Mouse (Mus musculus) adrenal gland, postnatal 10 days (tissue): Measurements from ENCODE around the gene Olfr568. TPM values are rescaled to one million over a fixed set of nuclear protein-coding genes. Genes with fewer than 3 reads are reported as not detected.

Source experiments
- DNase-seq: peaks from one replicate; pipeline ENCODE4 v3.0.0; 2021; ENCODE audit warnings: mixed read lengths
- long read RNA-seq, 2 experiments: library from polyadenylated mRNA; stranded (forward); transcript quantifications; one replicate each; pipeline ENCODE4 v2.0.0; 2021
- total RNA-seq, 2 experiments: library from RNA; stranded (reverse); gene quantifications; 2 replicates each; pipeline ENCODE4 v1.2.3; 2021

Gene Olfr568
- not detected for total RNA-seq
- long read RNA-seq, experiment 1, result 0 reads
- long read RNA-seq, experiment 2, result 0 reads

DNA sequence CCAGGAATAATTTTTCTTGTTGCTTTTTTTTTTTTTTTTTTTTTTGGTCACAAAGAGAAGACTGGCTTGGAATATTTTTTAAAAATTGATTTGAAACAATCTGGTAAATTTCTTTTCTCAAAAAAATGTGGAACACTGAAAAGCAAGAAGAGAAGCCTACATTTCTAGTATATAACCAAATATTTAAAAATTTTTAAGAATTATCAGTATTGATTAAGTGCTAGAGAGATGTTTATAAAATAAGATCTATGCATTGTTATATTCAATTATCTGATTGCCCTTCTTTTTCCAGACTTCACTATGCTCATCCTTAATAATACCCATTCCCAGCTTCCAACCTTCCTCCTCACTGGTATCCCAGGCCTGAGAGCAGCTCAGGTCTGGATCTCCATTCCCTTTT is at the start of gene Olfr568:
Gene Olfr568, plus strand, starts transcription at position 301 of the 400 bp plus-strand sequence.
- no peak for DNase-seq

DNA sequence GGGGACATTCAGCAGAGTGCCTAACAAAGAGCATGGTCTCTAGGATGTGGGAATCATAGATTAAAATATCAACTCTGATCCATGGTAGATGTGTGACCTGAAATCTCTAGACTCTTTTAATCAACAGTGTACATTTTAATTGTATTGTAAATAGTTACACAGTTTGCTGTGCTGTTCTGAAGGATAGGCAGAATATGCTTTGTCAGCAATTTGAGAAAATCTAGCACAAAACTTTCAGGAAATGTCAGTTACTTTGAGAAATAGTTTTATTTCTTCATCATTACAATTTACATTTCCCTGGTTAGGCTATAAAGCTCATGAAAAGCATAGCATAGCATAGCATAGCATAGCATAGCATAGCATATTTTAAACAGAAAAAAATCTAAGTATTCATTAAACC is 21.1 kb upstream of the Olfr568 start:
- no peak for DNase-seq

DNA sequence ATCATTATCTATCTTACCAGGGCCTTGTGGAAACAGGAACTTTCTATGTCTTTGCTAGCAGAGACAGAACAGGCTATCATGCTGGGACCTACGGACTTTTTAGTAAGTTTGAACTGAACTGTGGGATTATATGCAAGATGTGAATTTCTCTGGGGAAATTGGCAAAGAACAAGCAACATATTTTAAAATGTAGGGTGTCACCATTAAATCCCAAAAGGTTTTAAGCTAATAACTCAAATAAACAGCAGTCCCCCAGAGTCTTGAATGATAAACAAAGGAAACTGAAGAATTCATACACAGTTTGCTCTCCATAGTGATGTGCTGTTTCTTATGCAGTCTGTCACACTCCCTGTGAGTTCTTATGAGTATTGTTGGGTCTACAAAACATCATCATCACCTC is 18.3 kb upstream of the Olfr568 start, which contains the start of gene Olfr566:
Gene Olfr566, minus strand, starts transcription at position 101 of the 400 bp plus-strand sequence.
- DNase-seq, result no peak

DNA sequence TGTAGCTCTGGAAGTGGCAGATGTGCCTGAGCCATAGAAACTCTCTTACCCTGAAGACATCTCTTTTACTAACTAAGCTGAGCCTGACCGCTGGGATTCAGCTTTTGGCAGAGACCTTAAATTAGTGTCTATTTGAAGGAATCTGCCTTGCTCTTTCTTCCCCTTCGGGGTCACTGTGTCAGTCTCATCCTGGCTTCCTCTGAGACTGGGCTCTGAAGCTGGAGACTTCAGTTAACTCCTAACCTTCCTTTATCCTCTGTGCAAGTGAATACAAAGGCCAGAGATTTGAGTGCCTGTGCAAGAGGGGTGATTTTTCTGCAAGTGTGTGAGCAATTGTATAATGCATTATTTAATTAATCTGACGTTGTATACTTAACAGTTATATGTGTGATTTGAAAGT is 13.9 kb downstream of the Olfr568 start, which contains the start of gene Olfr569:
Gene Olfr569, minus strand, starts transcription at position 101 of the 400 bp plus-strand sequence.
- DNase-seq, result no peak

DNA sequence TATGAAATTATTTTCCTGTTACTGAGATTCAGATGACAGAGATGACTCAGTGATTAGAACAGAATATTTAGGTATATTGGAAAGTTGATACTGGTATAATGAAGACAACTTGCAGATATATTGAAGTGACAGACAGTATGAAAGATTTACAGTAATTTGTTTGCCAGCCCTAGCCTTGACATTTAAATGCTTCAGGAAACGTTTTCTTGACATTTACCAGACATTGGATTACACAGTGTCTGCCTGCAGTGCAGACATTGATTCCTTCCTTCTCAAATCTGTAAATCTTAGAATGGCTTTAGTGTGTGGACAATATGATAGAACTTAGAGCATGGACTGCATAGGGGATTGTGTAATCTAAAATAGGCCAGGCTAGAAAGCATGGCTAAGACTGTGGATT is 38.3 kb downstream of the Olfr568 start:
- no peak for DNase-seq

DNA sequence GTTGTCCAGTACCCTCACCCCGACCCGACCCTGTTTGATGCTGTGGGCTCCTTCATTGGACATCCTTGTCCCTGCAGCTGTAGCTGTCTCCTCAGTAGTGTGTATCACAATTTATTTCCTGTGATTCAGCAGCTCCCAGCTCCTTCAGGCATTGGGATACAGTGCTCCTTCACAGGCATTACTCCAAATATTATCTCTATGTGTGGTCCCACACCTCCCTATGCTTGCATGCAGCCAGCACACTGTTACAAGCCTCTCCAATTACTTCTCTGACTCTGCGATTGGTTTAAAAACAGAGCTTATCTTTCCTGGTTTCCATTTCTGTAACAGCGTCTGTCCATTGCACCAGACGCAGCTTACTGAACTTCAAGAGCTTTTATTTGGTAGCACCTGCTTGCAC is 39.5 kb downstream of the Olfr568 start:
- no peak for DNase-seq

DNA sequence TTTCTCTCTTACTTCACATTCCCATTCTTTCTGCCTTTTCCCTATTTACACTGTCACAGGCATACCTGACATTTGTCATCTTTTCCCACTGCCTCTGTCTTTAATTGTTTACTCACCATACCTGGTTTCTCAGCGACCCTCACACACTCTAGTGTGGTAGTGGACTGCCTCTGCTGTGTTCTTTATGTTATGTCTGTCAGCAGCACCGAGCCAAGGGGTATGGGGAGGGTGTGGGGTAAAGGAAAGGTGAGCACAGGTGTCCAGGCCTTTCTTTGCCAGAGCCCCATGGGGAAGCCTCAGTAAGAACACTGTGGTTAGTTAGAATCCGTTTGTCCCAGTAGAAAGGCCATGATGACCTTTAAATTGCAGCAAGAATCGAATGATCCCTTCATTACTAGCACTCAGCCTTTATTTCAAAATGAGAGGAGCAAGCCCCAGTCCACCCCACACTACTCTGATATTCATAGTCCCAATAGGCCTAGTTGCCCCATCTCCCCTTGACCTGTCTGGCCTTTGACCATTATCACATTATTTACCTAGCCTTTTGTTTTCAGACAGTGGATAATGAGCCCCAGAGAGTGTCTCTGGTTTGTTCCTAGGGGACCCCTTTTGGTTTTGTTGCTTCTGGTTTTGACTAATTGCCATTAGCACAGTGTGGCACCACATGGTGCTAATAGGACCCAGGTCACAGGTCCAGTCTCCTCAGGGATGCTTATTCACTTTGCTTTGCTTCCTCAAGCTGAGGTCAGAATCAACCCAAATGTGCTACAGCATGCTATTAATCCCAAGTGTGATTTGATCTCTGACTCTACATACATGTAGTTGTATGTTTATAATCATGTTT is 40.3 kb downstream of the Olfr568 start, which contains the start of gene Olfr571:
Gene Olfr571, minus strand, starts transcription at position 505 of the 844 bp plus-strand sequence.
- no peak for DNase-seq

DNA sequence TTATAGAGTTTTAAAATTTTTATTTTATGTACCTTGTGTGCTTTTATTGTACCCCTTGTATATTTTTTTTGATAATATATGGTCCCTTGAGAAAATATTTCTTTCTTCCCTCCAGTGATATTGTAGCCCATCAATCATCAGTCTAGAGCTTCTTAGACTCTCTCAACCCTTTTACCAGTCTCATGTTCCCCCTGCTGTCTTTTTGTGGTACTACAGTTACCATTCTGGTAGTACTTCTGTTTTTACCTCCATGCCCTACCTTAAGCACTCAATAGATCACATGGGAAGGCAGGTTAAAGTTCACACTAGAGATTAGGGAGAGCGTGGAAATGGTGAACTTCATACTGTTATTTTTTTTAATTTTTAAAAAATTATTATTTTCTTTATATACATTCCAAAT is 42.7 kb downstream of the Olfr568 start:
- peak; percentile 31 for DNase-seq

DNA sequence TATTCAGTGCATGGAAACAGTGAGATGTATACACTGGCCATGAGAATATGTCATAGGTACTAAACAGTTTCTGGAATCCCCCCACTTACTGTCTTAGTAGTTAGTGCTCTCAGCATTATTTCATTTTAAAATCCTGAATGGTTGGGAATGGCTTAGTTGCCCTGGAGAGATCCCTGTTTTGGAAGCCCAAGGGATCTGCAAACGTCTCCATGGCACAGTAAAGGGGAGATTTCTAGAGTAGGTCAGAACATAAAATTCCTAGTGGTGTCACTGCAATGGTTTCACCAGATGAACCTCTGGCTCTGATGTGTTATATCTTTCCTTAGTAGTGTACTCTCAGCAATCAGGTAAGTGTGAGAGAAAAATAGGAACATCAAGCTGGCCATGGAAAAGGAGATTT is 47.2 kb downstream of the Olfr568 start, which contains the start of gene Olfr572:
Gene Olfr572, plus strand, starts transcription at position 301 of the 400 bp plus-strand sequence.
- no peak for DNase-seq

DNA sequence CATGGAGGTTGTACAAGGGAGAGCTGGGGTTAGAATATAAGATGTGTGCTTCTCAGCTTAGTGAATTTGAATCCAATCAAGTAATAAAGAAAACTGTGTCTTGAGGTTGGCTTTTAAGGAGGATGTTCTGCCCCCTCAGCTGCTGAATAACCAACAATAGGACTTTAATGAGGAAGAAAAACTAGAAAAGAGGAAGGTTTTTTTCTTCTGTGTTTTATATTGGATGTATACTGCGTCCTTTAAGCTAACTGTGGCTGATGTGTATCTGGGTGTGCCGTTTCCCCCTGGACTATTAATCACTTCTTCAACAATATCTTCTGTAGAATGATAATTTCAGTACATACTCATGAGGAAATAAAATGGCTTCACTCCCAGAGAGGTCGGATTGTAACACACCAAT is 50.2 kb downstream of the Olfr568 start:
- DNase-seq, result no peak

Other genes with a start within 250 kb of the Olfr568 start
- not detected for gene Olfr554, start 238.7 kb upstream of the Olfr568 start, total RNA-seq
- gene Olfr555, start 218.3 kb upstream of the Olfr568 start, total RNA-seq, result not detected
- gene Olfr556, start 212.2 kb upstream of the Olfr568 start, total RNA-seq, result not detected
- 10 to 100 TPM in 1 of 2 experiments, 1 to 10 TPM in 1; 6.1 to 14.3 TPM for gene Trim68, start 189.8 kb upstream of the Olfr568 start, total RNA-seq
- not detected for gene Olfr557, start 181.2 kb upstream of the Olfr568 start, total RNA-seq
- gene Olfr558, start 174.9 kb upstream of the Olfr568 start, total RNA-seq, result 1 to 10 TPM; 1.4 to 2.6 TPM
- gene Olfr33, start 158.1 kb upstream of the Olfr568 start, total RNA-seq, result not detected
- not detected for gene Olfr559, start 149.6 kb upstream of the Olfr568 start, total RNA-seq
- gene Olfr560, start 117.8 kb upstream of the Olfr568 start, total RNA-seq, result not detected
- 1 to 10 TPM; 1.5 to 2.6 TPM for gene Olfr78, start 117.7 kb upstream of the Olfr568 start, total RNA-seq
- gene Olfr561, start 105.9 kb upstream of the Olfr568 start, total RNA-seq, result not detected
- gene Olfr564, start 73.6 kb upstream of the Olfr568 start, total RNA-seq, result not detected
- gene Olfr566, start 18.4 kb upstream of the Olfr568 start, total RNA-seq, result not detected
- gene Olfr569, start 13.8 kb downstream of the Olfr568 start, total RNA-seq, result not detected
- not detected for gene Olfr570, start 17.5 kb downstream of the Olfr568 start, total RNA-seq
- not detected for gene Olfr571, start 40.4 kb downstream of the Olfr568 start, total RNA-seq
- gene Olfr572, start 47.3 kb downstream of the Olfr568 start, total RNA-seq, result not detected
- not detected for gene Olfr573-ps1, start 65.5 kb downstream of the Olfr568 start, total RNA-seq
- gene Olfr574, start 71.3 kb downstream of the Olfr568 start, total RNA-seq, result not detected
- not detected for gene Olfr575, start 81.7 kb downstream of the Olfr568 start, total RNA-seq
- not detected for gene Olfr576, start 85.5 kb downstream of the Olfr568 start, total RNA-seq
- not detected for gene Olfr577, start 98.8 kb downstream of the Olfr568 start, total RNA-seq
- not detected for gene Olfr578, start 112.2 kb downstream of the Olfr568 start, total RNA-seq
- not detected for gene Olfr582, start 160.9 kb downstream of the Olfr568 start, total RNA-seq
- gene Olfr583, start 174.2 kb downstream of the Olfr568 start, total RNA-seq, result not detected
- gene Olfr584, start 204.8 kb downstream of the Olfr568 start, total RNA-seq, result not detected
- not detected for gene Olfr585, start 220.6 kb downstream of the Olfr568 start, total RNA-seq
- gene Olfr586, start 248.5 kb downstream of the Olfr568 start, total RNA-seq, result not detected